Comparison of ENCODE assay signal across 19 mouse cellular contexts in the genomic region with DNA sequence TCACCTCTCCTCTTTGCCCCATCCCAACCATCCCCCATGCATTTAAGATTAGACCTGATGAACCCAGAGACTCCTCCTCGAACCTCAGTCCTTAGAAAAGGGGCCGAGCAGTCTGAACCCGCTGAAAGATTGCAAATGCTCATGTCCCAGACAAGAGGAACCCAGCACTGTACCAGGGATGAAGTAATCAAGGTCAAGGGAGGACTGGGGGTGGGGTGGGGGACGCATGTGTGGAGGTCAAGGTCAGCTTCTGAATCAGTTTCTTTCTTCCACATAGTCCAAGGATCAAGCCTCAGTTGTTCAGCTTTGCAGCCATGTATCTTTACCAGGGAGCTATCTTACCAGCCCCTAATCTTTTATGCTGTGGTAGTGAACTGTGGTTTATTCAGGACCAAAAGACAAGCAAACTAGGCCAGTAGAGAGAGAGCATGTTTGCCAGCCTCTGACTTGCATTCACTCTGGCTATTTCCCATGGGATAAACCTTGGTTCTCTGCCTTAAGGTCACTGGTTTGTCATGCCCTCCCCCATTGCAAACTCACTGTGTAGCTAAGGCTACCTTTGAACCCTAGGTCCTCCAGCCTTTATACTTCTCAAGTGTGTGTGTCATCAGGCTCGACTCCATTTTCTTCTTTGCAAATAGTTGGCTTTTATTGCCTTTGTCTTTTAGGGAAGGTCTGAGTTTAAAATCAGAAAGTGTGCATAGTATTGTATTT. TPM values are rescaled to one million over a fixed set of nuclear protein-coding genes. Genes with fewer than 3 reads are reported as not detected.
A peak's percentile ranks its signal among the peaks of the same experiment; 100 is the strongest.
DNase-seq lines count a peak whose midpoint lies in the region; ATAC-seq lines count a peak whose summit lies in the region.
"Had no signal": no experiment of that assay in that cellular context is flagged by ENCODE, and none has a peak within 500 bp of the region (broad histone marks: within the 10 kb centered on the region; RNA-seq: fewer than 3 reads in every experiment).

No protein-coding gene starts in this region.

- no peak overlapping the region for H3K4me2 ChIP-seq in neural tube, embryonic 13.5 days
- H3K4me2 ChIP-seq in neural tube, embryonic 15.5 days = no peak overlapping the region
- H3K4me2 ChIP-seq: hindbrain, embryonic 15.5 days; neural tube, embryonic 12.5 days had no signal

- ATAC-seq in neural tube, embryonic 13.5 days (ENCODE audit: low read depth) = no peak
- ATAC-seq in neural tube, embryonic 15.5 days (ENCODE audit: low FRiP score) = no peak
- ATAC-seq: activated CD4-positive, CD25-positive, alpha-beta regulatory T cell, adult 4 months; forebrain, embryonic 16.5 days had no signal

- 61% methylated on average over 5 of the region's 5 CpGs for WGBS in neural tube, embryonic 13.5 days
- WGBS in neural tube, embryonic 15.5 days = 72% methylated on average over 5 of the region's 5 CpGs

- H3K9ac ChIP-seq in neural tube, embryonic 13.5 days = 0 out of 2 replicates have a peak overlapping the region, but pooled peaks have one; percentile 0
- H3K9ac ChIP-seq in neural tube, embryonic 15.5 days (replicated peaks) = no peak overlapping the region
- H3K9ac ChIP-seq: hindbrain, embryonic 15.5 days; neural tube, embryonic 12.5 days had no signal

- H3K9me3 ChIP-seq in neural tube, embryonic 13.5 days = no peaks in the 10 kb centered on the region
- no peaks in the 10 kb centered on the region for H3K9me3 ChIP-seq in neural tube, embryonic 15.5 days (replicated peaks)
- H3K9me3 ChIP-seq: hindbrain, embryonic 15.5 days; neural tube, embryonic 12.5 days had no signal

- no peak overlapping the region for H3K4me3 ChIP-seq in neural tube, embryonic 13.5 days
- no peak overlapping the region for H3K4me3 ChIP-seq in neural tube, embryonic 15.5 days (replicated peaks)
- H3K4me3 ChIP-seq: gastrocnemius, adult 2 months; hindbrain, embryonic 15.5 days; neural tube, embryonic 12.5 days had no signal

- H3K27ac ChIP-seq in neural tube, embryonic 13.5 days (replicated peaks) = no peak overlapping the region
- no peak overlapping the region; the same call in 1 of the 2 replicates for H3K27ac ChIP-seq in neural tube, embryonic 15.5 days (replicated peaks)
- H3K27ac ChIP-seq: hindbrain, embryonic 15.5 days had no signal

- H3K4me1 ChIP-seq in neural tube, embryonic 13.5 days (replicated peaks) = peaks cover 100% of the 10 kb centered on the region
- peaks cover 97% of the 10 kb centered on the region for H3K4me1 ChIP-seq in neural tube, embryonic 15.5 days

- H3K36me3 ChIP-seq in neural tube, embryonic 13.5 days = no peaks in the 10 kb centered on the region
- no peaks in the 10 kb centered on the region for H3K36me3 ChIP-seq in neural tube, embryonic 15.5 days
- H3K36me3 ChIP-seq: hindbrain, embryonic 15.5 days had no signal

- no peaks in the 10 kb centered on the region for H3K27me3 ChIP-seq in neural tube, embryonic 13.5 days
- H3K27me3 ChIP-seq in neural tube, embryonic 15.5 days (replicated peaks) = no peaks in the 10 kb centered on the region
- H3K27me3 ChIP-seq: hindbrain, embryonic 15.5 days; neural tube, embryonic 12.5 days had no signal

- peak; percentile 57 for DNase-seq in adrenal gland, postnatal 10 days
- DNase-seq in adrenal gland, adult 18-20 months (ENCODE audit: low spot score in 2 of 2) = no peak
- peak; percentile 23 for DNase-seq in kidney, postnatal 14 days
- DNase-seq in kidney, postnatal 4 days = no peak
- DNase-seq in spleen, postnatal 10 days (ENCODE audit: low spot score in 2 of 2) = no peak
- DNase-seq in lung, postnatal 36 days = no peak
- DNase-seq: cerebellum, postnatal 10 days; embryo, embryonic 11 days; gastrocnemius, adult 2 months; heart, adult 11 months; kidney, postnatal 10 days; lung, adult 18-20 months; lung, postnatal 4 days had no signal

RNA-seq across cellular contexts. Expression of gene Mrpl37, which starts 46.2 kb away (rescaled TPM):
- total RNA-seq in adrenal gland, postnatal 10 days (2021) = 100 to 1,000 TPM in 1 of 2 experiments, 10 to 100 TPM in 1; 99.3 to 119 TPM
- 100 to 1,000 TPM in 1 of 2 experiments, 10 to 100 TPM in 1; 94.2 to 105 TPM for total RNA-seq in adrenal gland, adult 18-20 months (2021)
- 76.9 and 80.9 TPM in 2 replicates for polyA plus RNA-seq in neural tube, embryonic 13.5 days (2015; fragmentation: Nextera tagmentation; extraction: Ambion mirVana)
- polyA plus RNA-seq in neural tube, embryonic 15.5 days (2015; fragmentation: Nextera tagmentation; extraction: Ambion mirVana) = 84.9 and 85.5 TPM in 2 replicates

RNA-seq across cellular contexts. Expression of gene Cyb5rl, which starts 46.3 kb away (rescaled TPM):
- total RNA-seq in adrenal gland, postnatal 10 days (2021) = 10 to 100 TPM; 14.8 to 20.1 TPM
- total RNA-seq in adrenal gland, adult 18-20 months (2021) = 10 to 100 TPM; 19.8 to 23.1 TPM
- polyA plus RNA-seq in neural tube, embryonic 13.5 days (2015; fragmentation: Nextera tagmentation; extraction: Ambion mirVana) = 4.5 and 6.9 TPM in 2 replicates
- 4.4 and 4.7 TPM in 2 replicates for polyA plus RNA-seq in neural tube, embryonic 15.5 days (2015; fragmentation: Nextera tagmentation; extraction: Ambion mirVana)

Comparison
In these comparisons a context has a peak if more than half of its experiments do, and no peak if none do; other contexts are left out.
1. DNase-seq: peak in adrenal gland, postnatal 10 days (single experiment) and kidney, postnatal 14 days (single experiment); none in adrenal gland, adult 18-20 months (0 of 2), kidney, postnatal 4 days (0 of 2), spleen, postnatal 10 days (0 of 2) and lung, postnatal 36 days (single experiment).